Mouse (Mus musculus) urinary bladder, adult 18-20 months (tissue): ENCODE data around the gene Rbm20.

Source experiments
- DNase-seq, 2 experiments: peaks; one replicate each; pipeline ENCODE4 v3.0.0; 2022; ENCODE audit warnings: low spot score in 2 of 2, mixed read lengths in 2 of 2

Gene Rbm20

GRCm38 (mm10) chr19:53851352-53851751, 174.2 kb downstream of the Rbm20 start:
- no peak for DNase-seq

- DNase-seq, result no peak
Observed at GRCm38 (mm10) chr19:53851826-53852698, 175.0 kb downstream of the Rbm20 start.

- DNase-seq, result peak in 1 of 2 experiments; percentile 82
Observed at GRCm38 (mm10) chr19:53852699-53853451, 175.8 kb downstream of the Rbm20 start.

- no peak for DNase-seq
Observed at GRCm38 (mm10) chr19:53854978-53855377, 177.9 kb downstream of the Rbm20 start.

- DNase-seq, result no peak
Observed at GRCm38 (mm10) chr19:53855781-53856180, 178.7 kb downstream of the Rbm20 start.

- DNase-seq, result no peak
Observed at GRCm38 (mm10) chr19:53856794-53857193, 179.7 kb downstream of the Rbm20 start.

- DNase-seq, result no peak
Observed at GRCm38 (mm10) chr19:53857962-53858361, 180.9 kb downstream of the Rbm20 start.

GRCm38 (mm10) chr19:53859149-53859548, 182.0 kb downstream of the Rbm20 start:
- DNase-seq, result peak; percentile 64 to 69

- DNase-seq, result no peak
Observed at GRCm38 (mm10) chr19:53859593-53859992, 182.5 kb downstream of the Rbm20 start.

- no peak for DNase-seq
Observed at GRCm38 (mm10) chr19:53861346-53861745, 184.2 kb downstream of the Rbm20 start.

- DNase-seq, result no peak
Observed at GRCm38 (mm10) chr19:53862573-53863246, 185.6 kb downstream of the Rbm20 start.

GRCm38 (mm10) chr19:53867238-53867637, 190.1 kb downstream of the Rbm20 start:
- no peak for DNase-seq

GRCm38 (mm10) chr19:53868125-53868524, 191.0 kb downstream of the Rbm20 start:
- DNase-seq, result no peak

GRCm38 (mm10) chr19:53868796-53869195, 191.7 kb downstream of the Rbm20 start:
- DNase-seq, result no peak

GRCm38 (mm10) chr19:53869427-53870385, 192.6 kb downstream of the Rbm20 start:
- DNase-seq, result no peak

GRCm38 (mm10) chr19:53870568-53870967, 193.5 kb downstream of the Rbm20 start:
- no peak for DNase-seq

GRCm38 (mm10) chr19:53871502-53871901, 194.4 kb downstream of the Rbm20 start:
- DNase-seq, result no peak

GRCm38 (mm10) chr19:53872994-53873713, 196.0 kb downstream of the Rbm20 start:
- no peak for DNase-seq

GRCm38 (mm10) chr19:53875246-53875645, 198.1 kb downstream of the Rbm20 start:
- DNase-seq, result no peak

- DNase-seq, result no peak
Observed at GRCm38 (mm10) chr19:53877779-53878178, 200.7 kb downstream of the Rbm20 start.
